Mouse (Mus musculus) kidney, postnatal 0 days (tissue): ENCODE measurements at regions not wholly inside any gene's neighbourhood (a gene's known extent, or its start where the extent isn't known, plus 50 kb on each side); places are given as distances from the start of the nearest gene placed in this dataset.
A peak's percentile ranks its signal among the peaks of the same experiment; 100 is the strongest.

Experiments
- ATAC-seq: fragments of 200-750 bp; cut with Nextera tagmentation; replicated peaks from 2 replicates; pipeline ENCODE4 v1.8.0; 2017; ENCODE audit warnings: low read depth, moderate number of reproducible peaks, moderate TSS enrichment, moderate library complexity; ENCODE audit not compliant: low FRiP score
- DNase-seq: peaks from one replicate; pipeline ENCODE4 v3.0.0-alpha.2; 2016; ENCODE audit warnings: low spot score
- H3K27ac ChIP-seq: fragments of 300-500 bp; sonication (generic); 2 replicates; pipeline ENCODE4 v1.5.1; 2014; ENCODE audit warnings: mild to moderate bottlenecking
- H3K27me3 ChIP-seq: fragments of 300-500 bp; sonication (generic); 2 replicates; pipeline ENCODE4 v1.6.1; 2014; ENCODE audit warnings: low read length, mixed read lengths; ENCODE audit not compliant: insufficient read depth
- H3K36me3 ChIP-seq: fragments of 300-500 bp; sonication (generic); 2 replicates; pipeline ENCODE4 v1.6.1; 2014; ENCODE audit warnings: low read length, mixed read lengths; ENCODE audit not compliant: insufficient read depth
- H3K4me1 ChIP-seq: fragments of 300-500 bp; sonication (generic); replicated peaks from 2 replicates; pipeline ENCODE4 v1.6.1; 2014; ENCODE audit warnings: antibody characterized with exemption, low read length, mixed read lengths; ENCODE audit not compliant: insufficient read depth
- H3K4me2 ChIP-seq: fragments of 300-500 bp; sonication (generic); 2 replicates; pipeline ENCODE4 v1.6.1; 2014; ENCODE audit warnings: mild to moderate bottlenecking, low read length, moderate library complexity, mixed read lengths
- H3K4me3 ChIP-seq: fragments of 300-500 bp; sonication (generic); replicated peaks from 2 replicates; pipeline ENCODE4 v1.5.1; 2014; ENCODE audit warnings: low read depth, low read length
- H3K9ac ChIP-seq: fragments of 300-500 bp; sonication (generic); 2 replicates; pipeline ENCODE4 v1.6.1; 2014; ENCODE audit warnings: low read depth, low read length
- H3K9me3 ChIP-seq: fragments of 300-500 bp; sonication (generic); replicated peaks from 2 replicates; pipeline ENCODE4 v1.6.1; 2016; ENCODE audit warnings: low read length, inconsistent platforms, mixed read lengths
- CTCF ChIP-seq: IDR thresholded peaks from 2 replicates; pipeline ENCODE4 v1.5.1; 2016; ENCODE audit warnings: antibody characterized with exemption, low read depth, mild to moderate bottlenecking, moderate library complexity
- WGBS: fragments of 180-500 bp; shearing (Covaris S2); extraction: QIAGEN DNeasy Blood & Tissue Kit; methylation state at CpG from one replicate; pipeline ENCODE4 v1.1.7; 2014; 5-methylcytosine and 5-hydroxymethylcytosine counted together

- Histone ChIP-seq H3K4me2 (no peak overlapping the region), H3K27me3 (no peaks in the 10 kb centered on the region), H3K9me3 (no peaks in the 10 kb centered on the region), H3K4me1 (no peaks in the 10 kb centered on the region), H3K4me3 (no peak overlapping the region), H3K9ac (no peak overlapping the region), H3K36me3 (no peaks in the 10 kb centered on the region), H3K27ac (no peak overlapping the region)
- 82% methylated on average over 8 of the region's 8 CpGs for WGBS
- ATAC-seq (no peak), DNase-seq (no peak)
- TF ChIP-seq CTCF: no peak
These were observed 94.6 kb upstream of the Slc25a26 start for GRCm38 (mm10) chr6:94405371-94406076.

- Histone ChIP-seq H3K4me2 (no peak overlapping the region), H3K27me3 (no peaks in the 10 kb centered on the region), H3K4me1 (no peaks in the 10 kb centered on the region), H3K9me3 (no peaks in the 10 kb centered on the region), H3K27ac (no peak overlapping the region), H3K36me3 (no peaks in the 10 kb centered on the region), H3K4me3 (no peak overlapping the region), H3K9ac (no peak overlapping the region)
- WGBS: 48% methylated on average over 9 of the region's 9 CpGs
- ATAC-seq (no peak), DNase-seq (peak; percentile 45)
- TF ChIP-seq CTCF: no peak
These were observed 98.3 kb upstream of the Slc25a26 start for GRCm38 (mm10) chr6:94401617-94402481.

- WGBS: 9% methylated on average over 14 of the region's 14 CpGs
- ATAC-seq (peak; percentile 36; the same call in 1 of the 2 replicates), DNase-seq (peak; percentile 88)
- H3K4me3 ChIP-seq: peak overlapping the region; percentile 4; the same call in 1 of the 2 replicates
- no peak overlapping the region for H3K27ac ChIP-seq
- no peak overlapping the region for H3K9ac ChIP-seq
- no peaks in the 10 kb centered on the region for H3K9me3 ChIP-seq
- H3K36me3 ChIP-seq: no peaks in the 10 kb centered on the region
- H3K27me3 ChIP-seq: no peaks in the 10 kb centered on the region
- peak overlapping the region; percentile 53 for H3K4me2 ChIP-seq
- TF ChIP-seq CTCF: no peak
- H3K4me1 ChIP-seq: no peaks in the 10 kb centered on the region
These were observed 99.0 kb upstream of the Slc25a26 start for GRCm38 (mm10) chr6:94401061-94401591.

- peak; percentile 75 for DNase-seq
- Histone ChIP-seq H3K4me1 (no peaks in the 10 kb centered on the region), H3K9ac (no peak overlapping the region), H3K9me3 (no peaks in the 10 kb centered on the region), H3K36me3 (no peaks in the 10 kb centered on the region), H3K4me2 (peak overlapping the region; percentile 53), H3K27ac (no peak overlapping the region), H3K27me3 (no peaks in the 10 kb centered on the region), H3K4me3 (peak overlapping the region; percentile 4; the same call in 1 of the 2 replicates)
- 4% methylated on average over 13 of the region's 13 CpGs for WGBS
- no peak; the same call in 1 of the 2 replicates for ATAC-seq
- TF ChIP-seq CTCF: peak; percentile 81
These were observed 99.6 kb upstream of the Slc25a26 start for GRCm38 (mm10) chr6:94400471-94401051.

GRCm38 (mm10) chr6:94391134-94391533 lies 107.4 kb upstream of the Magi1 start:
- H3K27ac ChIP-seq: peak overlapping the region; percentile 39; the same call in 1 of the 2 replicates
- no peak overlapping the region for H3K4me3 ChIP-seq
- H3K9ac ChIP-seq: no peak overlapping the region
- DNase-seq (peak; percentile 65), ATAC-seq (peak; percentile 89)
- WGBS: 33% methylated on average over 5 of the region's 5 CpGs
- no peak overlapping the region for H3K4me2 ChIP-seq
- H3K9me3 ChIP-seq: no peaks in the 10 kb centered on the region
- no peaks in the 10 kb centered on the region for H3K36me3 ChIP-seq
- H3K4me1 ChIP-seq: no peaks in the 10 kb centered on the region
- TF ChIP-seq CTCF: no peak
- no peaks in the 10 kb centered on the region for H3K27me3 ChIP-seq

GRCm38 (mm10) chr6:94390403-94390802 lies 106.7 kb upstream of the Magi1 start:
- Histone ChIP-seq H3K36me3 (no peaks in the 10 kb centered on the region), H3K27ac (peak overlapping the region; percentile 39), H3K9me3 (no peaks in the 10 kb centered on the region), H3K4me2 (no peak overlapping the region), H3K4me1 (no peaks in the 10 kb centered on the region), H3K27me3 (no peaks in the 10 kb centered on the region), H3K4me3 (no peak overlapping the region), H3K9ac (no peak overlapping the region)
- peak; percentile 40 for DNase-seq
- 56% methylated on average over 2 of the region's 2 CpGs for WGBS
- ATAC-seq: peak; percentile 86
- TF ChIP-seq CTCF: no peak
